Mouse (Mus musculus): ENCODE measurements around the gene Peg3. TPM values are rescaled to one million over a fixed set of nuclear protein-coding genes. Genes with fewer than 3 reads are reported as not detected.

The Peg3 gene
- polyA plus RNA-seq, 1 experiment from 2014 or later, result 157 TPM

GRCm38 (mm10) chr7:6759698-6760097 lies 29.5 kb upstream of the Peg3 start:
- Histone ChIP-seq H3K27ac (ENCODE audit: low read length) (no peak overlapping the region), H3K4me1 (ENCODE audit: control insufficient read depth, insufficient read depth, low read length) (no peaks in the 10 kb centered on the region), H3K9ac (ENCODE audit: low read length) (no peak overlapping the region), H3K27me3 (ENCODE audit: control insufficient read depth, insufficient read depth, low read length) (no peaks in the 10 kb centered on the region), H3K9me3 (replicated peaks; ENCODE audit: control insufficient read depth, low read length) (no peaks in the 10 kb centered on the region), H3K36me3 (ENCODE audit: control insufficient read depth, insufficient read depth, low read length) (no peaks in the 10 kb centered on the region), H3K4me3 (replicated peaks; ENCODE audit: low read length) (no peak overlapping the region), H3K4me2 (ENCODE audit: low read depth, low read length) (no peak overlapping the region)
- no peak for ATAC-seq (ENCODE audit: insufficient read depth, low FRiP score)
- WGBS, result 73% methylated on average over 12 of the region's 12 CpGs

DNA sequence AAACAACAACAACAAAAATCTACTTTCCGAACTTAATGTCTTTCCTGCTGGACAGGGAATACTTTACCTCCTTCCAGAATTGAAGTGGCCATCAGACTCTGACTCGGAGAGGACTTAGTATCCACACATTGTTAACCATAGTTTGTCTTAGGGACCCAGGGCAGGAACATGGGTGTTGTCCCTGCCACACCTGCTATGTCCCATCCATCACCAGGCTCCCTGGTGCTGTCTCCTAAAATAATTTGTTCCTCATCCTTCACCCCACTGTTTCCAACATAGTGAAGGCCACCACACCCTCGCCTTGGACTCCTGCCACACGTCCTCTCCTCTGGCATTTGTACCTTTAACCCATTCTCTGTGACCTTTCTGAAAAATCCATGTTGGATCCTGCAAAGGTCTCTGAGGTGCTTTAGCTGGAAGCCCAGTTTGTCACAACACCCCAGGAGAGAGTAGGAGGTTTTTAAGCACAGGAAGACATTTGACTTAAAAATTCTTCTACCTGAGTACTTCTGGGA lies 26.6 kb upstream of the Peg3 start:
- Histone ChIP-seq H3K9ac (ENCODE audit: low read length) (no peak overlapping the region), H3K27me3 (ENCODE audit: control insufficient read depth, insufficient read depth, low read length) (no peaks in the 10 kb centered on the region), H3K4me2 (ENCODE audit: low read depth, low read length) (no peak overlapping the region), H3K9me3 (replicated peaks; ENCODE audit: control insufficient read depth, low read length) (no peaks in the 10 kb centered on the region), H3K4me3 (replicated peaks; ENCODE audit: low read length) (no peak overlapping the region), H3K27ac (ENCODE audit: low read length) (no peak overlapping the region), H3K36me3 (ENCODE audit: control insufficient read depth, insufficient read depth, low read length) (no peaks in the 10 kb centered on the region), H3K4me1 (ENCODE audit: control insufficient read depth, insufficient read depth, low read length) (no peaks in the 10 kb centered on the region)
- ATAC-seq (ENCODE audit: insufficient read depth, low FRiP score), result no peak
- 68% methylated on average over 4 of the region's 4 CpGs for whole genome bisulfite sequencing

GRCm38 (mm10) chr7:6753440-6753839 lies 23.2 kb upstream of the Peg3 start:
- H3K9me3 ChIP-seq (replicated peaks; ENCODE audit: control insufficient read depth, low read length), result no peaks in the 10 kb centered on the region
- no peak overlapping the region for H3K27ac ChIP-seq (ENCODE audit: low read length)
- no peaks in the 10 kb centered on the region for H3K27me3 ChIP-seq (ENCODE audit: control insufficient read depth, insufficient read depth, low read length)
- no peaks in the 10 kb centered on the region for H3K4me1 ChIP-seq (ENCODE audit: control insufficient read depth, insufficient read depth, low read length)
- H3K4me2 ChIP-seq (ENCODE audit: low read depth, low read length), result no peak overlapping the region
- H3K9ac ChIP-seq (ENCODE audit: low read length), result no peak overlapping the region
- no peaks in the 10 kb centered on the region for H3K36me3 ChIP-seq (ENCODE audit: control insufficient read depth, insufficient read depth, low read length)
- peak; percentile 82; the same call in 1 of the 2 replicates for ATAC-seq (ENCODE audit: insufficient read depth, low FRiP score)
- no peak overlapping the region for H3K4me3 ChIP-seq (replicated peaks; ENCODE audit: low read length)
- 26% methylated on average over 4 of the region's 4 CpGs for WGBS

DNA sequence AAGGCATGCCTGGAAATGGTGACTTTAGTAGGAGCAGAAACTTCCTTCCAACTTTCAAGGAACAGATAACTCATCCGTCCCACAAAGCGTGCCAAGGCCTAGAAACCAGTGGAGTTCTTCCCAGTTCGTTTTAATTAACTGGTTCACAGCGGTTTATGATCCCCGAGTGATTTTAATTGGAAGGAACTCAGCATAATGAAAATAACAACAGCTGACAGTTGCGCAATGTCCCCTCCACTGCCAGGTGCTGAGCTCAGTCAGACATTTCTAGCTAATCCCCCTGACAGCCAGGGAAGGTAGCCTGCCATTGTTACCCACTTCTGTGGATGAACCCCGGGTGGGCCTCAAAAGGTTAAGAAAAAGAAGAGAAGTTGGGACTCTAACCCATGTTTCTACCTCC lies 19.0 kb upstream of the Peg3 start:
- ATAC-seq (ENCODE audit: insufficient read depth, low FRiP score), result no peak
- Histone ChIP-seq H3K27ac (ENCODE audit: low read length) (no peak overlapping the region), H3K9ac (ENCODE audit: low read length) (no peak overlapping the region), H3K27me3 (ENCODE audit: control insufficient read depth, insufficient read depth, low read length) (no peaks in the 10 kb centered on the region), H3K4me3 (replicated peaks; ENCODE audit: low read length) (no peak overlapping the region), H3K9me3 (replicated peaks; ENCODE audit: control insufficient read depth, low read length) (no peaks in the 10 kb centered on the region), H3K4me2 (ENCODE audit: low read depth, low read length) (no peak overlapping the region), H3K36me3 (ENCODE audit: control insufficient read depth, insufficient read depth, low read length) (no peaks in the 10 kb centered on the region), H3K4me1 (ENCODE audit: control insufficient read depth, insufficient read depth, low read length) (peaks cover 4% of the 10 kb centered on the region)
- WGBS, result 77% methylated on average over 7 of the region's 7 CpGs

DNA sequence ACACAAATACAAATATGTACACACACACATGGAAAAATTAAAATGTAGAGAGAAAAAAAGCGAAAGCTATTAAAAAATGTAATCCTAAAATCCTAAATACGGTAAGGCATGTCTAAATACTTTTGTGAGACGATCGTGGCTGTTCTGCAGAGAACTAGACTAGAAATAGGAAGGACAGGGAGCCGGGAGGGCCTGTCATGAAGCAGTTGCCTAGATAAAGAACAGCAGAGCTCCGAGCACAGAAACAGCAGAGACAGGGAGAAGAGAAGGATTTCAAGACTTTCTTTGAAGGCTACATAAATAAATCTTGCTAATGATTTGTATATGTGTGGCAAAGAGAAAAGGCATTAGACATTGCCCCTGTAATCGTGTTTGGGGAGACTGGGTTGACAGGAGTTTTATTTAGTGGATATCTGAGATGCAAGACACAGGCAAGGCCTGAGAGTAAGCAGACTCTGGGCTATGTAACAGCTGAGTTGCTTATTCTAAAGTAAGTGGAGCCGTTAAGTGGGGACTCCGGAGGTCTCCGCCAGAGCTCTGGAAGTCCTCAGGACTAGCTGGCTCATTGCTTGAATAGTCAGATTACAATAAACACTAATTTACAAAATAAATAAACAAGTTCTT lies 14.2 kb upstream of the Peg3 start:
- Histone ChIP-seq H3K4me2 (ENCODE audit: low read depth, low read length) (no peak overlapping the region), H3K4me3 (replicated peaks; ENCODE audit: low read length) (no peak overlapping the region), H3K27me3 (ENCODE audit: control insufficient read depth, insufficient read depth, low read length) (no peaks in the 10 kb centered on the region), H3K9me3 (replicated peaks; ENCODE audit: control insufficient read depth, low read length) (no peaks in the 10 kb centered on the region), H3K4me1 (ENCODE audit: control insufficient read depth, insufficient read depth, low read length) (peaks cover 8% of the 10 kb centered on the region), H3K27ac (ENCODE audit: low read length) (peak overlapping the region; percentile 46), H3K36me3 (ENCODE audit: control insufficient read depth, insufficient read depth, low read length) (no peaks in the 10 kb centered on the region), H3K9ac (ENCODE audit: low read length) (no peak overlapping the region)
- WGBS, result 36% methylated on average over 10 of the region's 10 CpGs
- ATAC-seq (ENCODE audit: insufficient read depth, low FRiP score), result peak; percentile 79

GRCm38 (mm10) chr7:6736060-6736459 lies 5.8 kb upstream of the Peg3 start:
- H3K4me1 ChIP-seq (ENCODE audit: control insufficient read depth, insufficient read depth, low read length), result no peaks in the 10 kb centered on the region
- no peak overlapping the region for H3K4me2 ChIP-seq (ENCODE audit: low read depth, low read length)
- no peak overlapping the region for H3K27ac ChIP-seq (ENCODE audit: low read length)
- H3K27me3 ChIP-seq (ENCODE audit: control insufficient read depth, insufficient read depth, low read length), result no peaks in the 10 kb centered on the region
- WGBS, result 68% methylated on average over 1 of the region's 1 CpGs
- ATAC-seq (ENCODE audit: insufficient read depth, low FRiP score), result no peak
- no peaks in the 10 kb centered on the region for H3K36me3 ChIP-seq (ENCODE audit: control insufficient read depth, insufficient read depth, low read length)
- H3K4me3 ChIP-seq (replicated peaks; ENCODE audit: low read length), result no peak overlapping the region
- no peaks in the 10 kb centered on the region for H3K9me3 ChIP-seq (replicated peaks; ENCODE audit: control insufficient read depth, low read length)
- no peak overlapping the region for H3K9ac ChIP-seq (ENCODE audit: low read length)

GRCm38 (mm10) chr7:6731930-6732329 lies 1.7 kb upstream of the Peg3 start:
- Histone ChIP-seq H3K36me3 (ENCODE audit: control insufficient read depth, insufficient read depth, low read length) (no peaks in the 10 kb centered on the region), H3K9me3 (replicated peaks; ENCODE audit: control insufficient read depth, low read length) (peaks cover 33% of the 10 kb centered on the region), H3K9ac (ENCODE audit: low read length) (peak overlapping the region; percentile 60), H3K4me2 (ENCODE audit: low read depth, low read length) (peak overlapping the region; percentile 51), H3K4me3 (replicated peaks; ENCODE audit: low read length) (peak overlapping the region; percentile 59), H3K4me1 (ENCODE audit: control insufficient read depth, insufficient read depth, low read length) (no peaks in the 10 kb centered on the region), H3K27ac (ENCODE audit: low read length) (no peak overlapping the region), H3K27me3 (ENCODE audit: control insufficient read depth, insufficient read depth, low read length) (no peaks in the 10 kb centered on the region)
- ATAC-seq (ENCODE audit: insufficient read depth, low FRiP score), result no peak
- WGBS, result 53% methylated on average over 4 of the region's 4 CpGs

DNA sequence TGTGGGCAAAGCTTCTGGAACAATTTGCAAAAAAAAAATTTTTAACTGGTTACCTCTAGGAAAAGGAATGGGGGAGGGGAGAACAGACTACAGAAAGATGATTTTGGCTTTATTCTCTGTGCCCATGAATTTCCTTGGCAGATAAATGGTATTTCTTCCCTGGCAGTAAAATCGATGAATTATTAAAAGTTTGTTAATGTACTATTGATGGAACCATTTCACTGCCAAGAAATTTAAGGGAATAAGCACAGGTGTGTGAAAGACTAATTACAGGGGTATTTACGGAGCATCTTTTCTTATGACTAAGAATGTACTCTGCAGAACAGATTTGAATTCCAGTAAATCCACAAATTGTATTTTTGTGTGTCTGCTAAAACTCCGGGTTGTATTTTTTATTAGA lies 1.1 kb upstream of the Peg3 start:
- ATAC-seq (ENCODE audit: insufficient read depth, low FRiP score), result no peak
- Histone ChIP-seq H3K36me3 (ENCODE audit: control insufficient read depth, insufficient read depth, low read length) (no peaks in the 10 kb centered on the region), H3K4me1 (ENCODE audit: control insufficient read depth, insufficient read depth, low read length) (no peaks in the 10 kb centered on the region), H3K4me3 (replicated peaks; ENCODE audit: low read length) (peak overlapping the region; percentile 59), H3K4me2 (ENCODE audit: low read depth, low read length) (peak overlapping the region; percentile 51), H3K9ac (ENCODE audit: low read length) (no peak overlapping the region), H3K9me3 (replicated peaks; ENCODE audit: control insufficient read depth, low read length) (peaks cover 33% of the 10 kb centered on the region), H3K27me3 (ENCODE audit: control insufficient read depth, insufficient read depth, low read length) (no peaks in the 10 kb centered on the region), H3K27ac (ENCODE audit: low read length) (no peak overlapping the region)
- WGBS, result 43% methylated on average over 3 of the region's 3 CpGs

- H3K4me3 ChIP-seq (replicated peaks; ENCODE audit: low read length), result peak overlapping the region; percentile 59
- peak overlapping the region; percentile 40 for H3K27ac ChIP-seq (ENCODE audit: low read length)
- H3K36me3 ChIP-seq (ENCODE audit: control insufficient read depth, insufficient read depth, low read length), result no peaks in the 10 kb centered on the region
- H3K9me3 ChIP-seq (replicated peaks; ENCODE audit: control insufficient read depth, low read length), result peaks cover 33% of the 10 kb centered on the region
- peak overlapping the region; percentile 55 for H3K9ac ChIP-seq (ENCODE audit: low read length)
- H3K4me1 ChIP-seq (ENCODE audit: control insufficient read depth, insufficient read depth, low read length), result no peaks in the 10 kb centered on the region
- H3K4me2 ChIP-seq (ENCODE audit: low read depth, low read length), result peak overlapping the region; percentile 51
- 48% methylated on average over 15 of the region's 15 CpGs for WGBS
- no peaks in the 10 kb centered on the region for H3K27me3 ChIP-seq (ENCODE audit: control insufficient read depth, insufficient read depth, low read length)
- no peak for ATAC-seq (ENCODE audit: insufficient read depth, low FRiP score)
These were observed 570 bp upstream of the Peg3 start for GRCm38 (mm10) chr7:6730801-6731200.

Measured in stomach, embryonic 16.5 days (tissue).